Mouse (Mus musculus) heart, embryonic 10.5 days (tissue): ENCODE data around the gene Kdelc1. TPM values are rescaled to one million over a fixed set of nuclear protein-coding genes. Genes with fewer than 3 reads are reported as not detected.

ENCODE experiments used
- DNase-seq: peaks from one replicate; pipeline ENCODE4 v3.0.0-alpha.2; 2017; ENCODE audit warnings: low spot score
- H3K27ac ChIP-seq: fragments of 300-500 bp; sonication (generic); 2 replicates; pipeline ENCODE4 v1.5.1; 2016; ENCODE audit warnings: mild to moderate bottlenecking
- H3K27me3 ChIP-seq: fragments of 300-500 bp; sonication (generic); 2 replicates; pipeline ENCODE4 v1.6.1; 2016; ENCODE audit warnings: mild to moderate bottlenecking; ENCODE audit not compliant: poor library complexity, insufficient read depth, severe bottlenecking
- H3K36me3 ChIP-seq: fragments of 300-500 bp; sonication (generic); 2 replicates; pipeline ENCODE4 v1.6.1; 2016; ENCODE audit warnings: mild to moderate bottlenecking, moderate library complexity
- H3K4me1 ChIP-seq: fragments of 300-500 bp; sonication (generic); 2 replicates; pipeline ENCODE4 v1.6.1; 2016; ENCODE audit warnings: mild to moderate bottlenecking
- H3K4me3 ChIP-seq: fragments of 300-500 bp; sonication (generic); 2 replicates; pipeline ENCODE4 v1.5.1; 2016; ENCODE audit warnings: mild to moderate bottlenecking, moderate library complexity
- H3K9me3 ChIP-seq: fragments of 300-500 bp; sonication (generic); 2 replicates; pipeline ENCODE4 v1.6.1; 2016; ENCODE audit warnings: mild to moderate bottlenecking, moderate library complexity
- WGBS: fragments of 180-500 bp; shearing (Covaris S2); methylation state at CpG from one replicate; pipeline ENCODE4 v1.1.7; 2016; 5-methylcytosine and 5-hydroxymethylcytosine counted together
- polyA plus RNA-seq: library from polyadenylated mRNA; unstranded; fragments of >200 nt; fragmentation: Nextera tagmentation; extraction: Ambion mirVana; gene quantifications from 2 replicates; pipeline ENCODE4 v1.2.1, GENCODE M21; 2016

Kdelc1 gene
- 57.3 and 59.0 TPM in 2 replicates for polyA plus RNA-seq

- peak; percentile 99 for DNase-seq
- WGBS = under 1% methylated on average over 39 of the region's 39 CpGs
- Histone ChIP-seq H3K4me3 (peak within 1 kb of the TSS; percentile 76), H3K4me1 (peaks cover 5% of the 10 kb centered on the region; the same call in 1 of the 2 replicates), H3K27ac (peak within 1 kb of the TSS; percentile 97), H3K9me3 (no peaks in the 10 kb centered on the region), H3K36me3 (peaks cover 31% of the 10 kb centered on the region), H3K27me3 (no peaks in the 10 kb centered on the region)
Measured at GRCm38 (mm10) chr1:44118239-44119054, at the start of gene Kdelc1, which contains the start of gene Bivm. Gene Kdelc1 (minus strand): TSS chr1:44118808. Gene Bivm (plus strand): TSS chr1:44118957.

- no peak overlapping the region for H3K27ac ChIP-seq
- H3K27me3 ChIP-seq = no peaks in the 10 kb centered on the region
- peaks cover 3% of the 10 kb centered on the region; the same call in 1 of the 2 replicates for H3K9me3 ChIP-seq
- DNase-seq = peak; percentile 10
- WGBS = 94% methylated on average over 3 of the region's 3 CpGs
- no peaks in the 10 kb centered on the region for H3K4me1 ChIP-seq
- H3K4me3 ChIP-seq = no peak overlapping the region
- H3K36me3 ChIP-seq = peaks cover 76% of the 10 kb centered on the region
Measured at GRCm38 (mm10) chr1:44167859-44168383, 49.3 kb upstream of the Kdelc1 start.

- Histone ChIP-seq H3K9me3 (no peaks in the 10 kb centered on the region), H3K4me1 (no peaks in the 10 kb centered on the region), H3K36me3 (peaks cover 74% of the 10 kb centered on the region), H3K27ac (no peak overlapping the region), H3K27me3 (no peaks in the 10 kb centered on the region), H3K4me3 (no peak overlapping the region)
- no peak for DNase-seq
- 90% methylated on average over 5 of the region's 5 CpGs for WGBS
Measured at GRCm38 (mm10) chr1:44162389-44162788, 43.8 kb upstream of the Kdelc1 start.

- Histone ChIP-seq H3K36me3 (peaks cover 68% of the 10 kb centered on the region), H3K4me3 (no peak overlapping the region), H3K4me1 (no peaks in the 10 kb centered on the region), H3K27me3 (no peaks in the 10 kb centered on the region), H3K9me3 (no peaks in the 10 kb centered on the region), H3K27ac (no peak overlapping the region)
- no peak for DNase-seq
- 92% methylated on average over 6 of the region's 6 CpGs for WGBS
Measured at GRCm38 (mm10) chr1:44161818-44162217, 43.2 kb upstream of the Kdelc1 start.

- WGBS = 91% methylated on average over 6 of the region's 6 CpGs
- H3K4me1 ChIP-seq = no peaks in the 10 kb centered on the region
- no peak for DNase-seq
- H3K27ac ChIP-seq = no peak overlapping the region
- no peaks in the 10 kb centered on the region for H3K27me3 ChIP-seq
- H3K36me3 ChIP-seq = peaks cover 49% of the 10 kb centered on the region
- H3K9me3 ChIP-seq = no peaks in the 10 kb centered on the region
- H3K4me3 ChIP-seq = no peak overlapping the region
Measured at GRCm38 (mm10) chr1:44158317-44158716, 39.7 kb upstream of the Kdelc1 start.

GRCm38 (mm10) chr1:44155287-44155686 is 36.7 kb upstream of the Kdelc1 start:
- Histone ChIP-seq H3K4me3 (no peak overlapping the region), H3K27ac (no peak overlapping the region), H3K9me3 (no peaks in the 10 kb centered on the region), H3K4me1 (no peaks in the 10 kb centered on the region), H3K27me3 (no peaks in the 10 kb centered on the region), H3K36me3 (peaks cover 24% of the 10 kb centered on the region)
- 94% methylated on average over 4 of the region's 4 CpGs for WGBS
- no peak for DNase-seq

GRCm38 (mm10) chr1:44148706-44149105 is 30.1 kb upstream of the Kdelc1 start:
- Histone ChIP-seq H3K4me3 (peak overlapping the region; percentile 77), H3K36me3 (peaks cover 3% of the 10 kb centered on the region; the same call in 1 of the 2 replicates), H3K9me3 (no peaks in the 10 kb centered on the region), H3K27ac (peak overlapping the region; percentile 95; the same call in 1 of the 2 replicates), H3K4me1 (peaks cover 3% of the 10 kb centered on the region; the same call in 1 of the 2 replicates), H3K27me3 (no peaks in the 10 kb centered on the region)
- DNase-seq = no peak
- 53% methylated on average over 6 of the region's 6 CpGs for WGBS

- peaks cover 3% of the 10 kb centered on the region; the same call in 1 of the 2 replicates for H3K4me1 ChIP-seq
- peak within 1 kb of the TSS; percentile 95 for H3K27ac ChIP-seq
- H3K9me3 ChIP-seq = no peaks in the 10 kb centered on the region
- peak; percentile 98 for DNase-seq
- no peaks in the 10 kb centered on the region for H3K27me3 ChIP-seq
- peaks cover 12% of the 10 kb centered on the region; the same call in 1 of the 2 replicates for H3K36me3 ChIP-seq
- WGBS = under 1% methylated on average over 66 of the region's 66 CpGs
- peak within 1 kb of the TSS; percentile 77 for H3K4me3 ChIP-seq
Measured at GRCm38 (mm10) chr1:44147563-44148381, 29.2 kb upstream of the Kdelc1 start, which contains the start of gene Ercc5. Gene Ercc5 (plus strand): TSS chr1:44147744.

GRCm38 (mm10) chr1:44142747-44143146 is 24.1 kb upstream of the Kdelc1 start:
- Histone ChIP-seq H3K4me3 (no peak overlapping the region), H3K27me3 (no peaks in the 10 kb centered on the region), H3K4me1 (peaks cover 3% of the 10 kb centered on the region; the same call in 1 of the 2 replicates), H3K27ac (no peak overlapping the region), H3K36me3 (peaks cover 38% of the 10 kb centered on the region), H3K9me3 (no peaks in the 10 kb centered on the region)
- no peak for DNase-seq
- WGBS = 82% methylated on average over 5 of the region's 5 CpGs

- no peak for DNase-seq
- Histone ChIP-seq H3K9me3 (no peaks in the 10 kb centered on the region), H3K27me3 (no peaks in the 10 kb centered on the region), H3K4me1 (no peaks in the 10 kb centered on the region), H3K27ac (no peak overlapping the region), H3K36me3 (peaks cover 47% of the 10 kb centered on the region), H3K4me3 (no peak overlapping the region)
- WGBS = 88% methylated on average over 4 of the region's 4 CpGs
Measured at GRCm38 (mm10) chr1:44140232-44140631, 21.6 kb upstream of the Kdelc1 start.

GRCm38 (mm10) chr1:44129929-44130581 is 11.4 kb upstream of the Kdelc1 start:
- H3K4me3 ChIP-seq = no peak overlapping the region
- no peak for DNase-seq
- no peaks in the 10 kb centered on the region for H3K4me1 ChIP-seq
- no peaks in the 10 kb centered on the region for H3K27me3 ChIP-seq
- peaks cover 50% of the 10 kb centered on the region for H3K36me3 ChIP-seq
- no peaks in the 10 kb centered on the region for H3K9me3 ChIP-seq
- no peak overlapping the region for H3K27ac ChIP-seq
- 58% methylated on average over 4 of the region's 4 CpGs for WGBS

- no peak for DNase-seq
- WGBS = 89% methylated on average over 4 of the region's 4 CpGs
- Histone ChIP-seq H3K27me3 (no peaks in the 10 kb centered on the region), H3K4me3 (no peak overlapping the region), H3K36me3 (peaks cover 50% of the 10 kb centered on the region), H3K4me1 (no peaks in the 10 kb centered on the region), H3K27ac (no peak overlapping the region), H3K9me3 (no peaks in the 10 kb centered on the region)
Measured at GRCm38 (mm10) chr1:44125590-44125989, 7.0 kb upstream of the Kdelc1 start.
